Mouse (Mus musculus) intestine, postnatal 0 days (tissue): ENCODE measurements around the gene Bhlhb9. TPM values are rescaled to one million over a fixed set of nuclear protein-coding genes. Genes with fewer than 3 reads are reported as not detected.

Experiments used
- ATAC-seq: fragments of 200-750 bp; cut with Nextera tagmentation; 2 replicates; pipeline ENCODE4 v1.8.0; 2017; ENCODE audit warnings: mild to moderate bottlenecking, moderate TSS enrichment, moderate library complexity
- H3K27ac ChIP-seq: fragments of 300-500 bp; sonication (generic); 2 replicates; pipeline ENCODE4 v1.5.1; 2014; ENCODE audit warnings: mild to moderate bottlenecking, low read depth, low read length, moderate library complexity
- H3K27me3 ChIP-seq: fragments of 300-500 bp; sonication (generic); replicated peaks from 2 replicates; pipeline ENCODE4 v1.6.1; 2014; ENCODE audit warnings: low read length, mixed read lengths; ENCODE audit not compliant: control insufficient read depth, insufficient read depth
- H3K36me3 ChIP-seq: fragments of 300-500 bp; sonication (generic); 2 replicates; pipeline ENCODE4 v1.6.1; 2014; ENCODE audit warnings: mild to moderate bottlenecking, moderate library complexity; ENCODE audit not compliant: control insufficient read depth, insufficient read depth
- H3K4me1 ChIP-seq: fragments of 300-500 bp; sonication (generic); replicated peaks from 2 replicates; pipeline ENCODE4 v1.6.1; 2014; ENCODE audit warnings: antibody characterized with exemption, low read length, mixed read lengths; ENCODE audit not compliant: control insufficient read depth, insufficient read depth
- H3K4me2 ChIP-seq: fragments of 300-500 bp; sonication (generic); replicated peaks from 2 replicates; pipeline ENCODE4 v1.6.1; 2014; ENCODE audit warnings: low read depth, mild to moderate bottlenecking, moderate library complexity
- H3K4me3 ChIP-seq: fragments of 300-500 bp; sonication (generic); 2 replicates; pipeline ENCODE4 v1.5.1; 2014; ENCODE audit warnings: low read depth, low read length
- H3K9ac ChIP-seq: fragments of 300-500 bp; sonication (generic); 2 replicates; pipeline ENCODE4 v1.6.1; 2014; ENCODE audit warnings: mild to moderate bottlenecking, low read depth, low read length
- H3K9me3 ChIP-seq: fragments of 300-500 bp; sonication (generic); 2 replicates; pipeline ENCODE4 v1.6.1; 2016; ENCODE audit warnings: mixed run types; ENCODE audit not compliant: control insufficient read depth
- CTCF ChIP-seq: sonication (generic); IDR thresholded peaks from 2 replicates; pipeline ENCODE4 v1.5.1; 2016; ENCODE audit warnings: low read depth, mild to moderate bottlenecking, control low read depth, antibody characterized with exemption, moderate library complexity
- WGBS: fragments of 180-500 bp; shearing (Covaris S2); extraction: QIAGEN DNeasy Blood & Tissue Kit; methylation state at CpG from one replicate; pipeline ENCODE4 v1.1.7; 2014; 5-methylcytosine and 5-hydroxymethylcytosine counted together
- microRNA counts: library from miRNA; unstranded; fragments of <30 nt; microRNA quantifications from one replicate; lab custom pipeline; 2016
- microRNA-seq: library from miRNA; unstranded; fragments of <30 nt; microRNA quantifications from one replicate; pipeline ENCODE4, GENCODE M21; 2016
- polyA plus RNA-seq: library from polyadenylated mRNA; unstranded; fragments of >200 nt; fragmentation: Nextera tagmentation; extraction: Ambion mirVana; gene quantifications from 2 replicates; pipeline ENCODE4 v1.2.1, GENCODE M21; 2015

Gene Bhlhb9
- polyA plus RNA-seq, 1 experiment from 2014 or later = 10.0 TPM

- H3K4me2 ChIP-seq = no peak overlapping the region
- 82% methylated on average over 4 of the region's 4 CpGs for WGBS
- H3K4me1 ChIP-seq = no peaks in the 10 kb centered on the region
- H3K9me3 ChIP-seq = no peaks in the 10 kb centered on the region
- H3K9ac ChIP-seq = no peak overlapping the region
- no peak for TF ChIP-seq CTCF
- H3K4me3 ChIP-seq = no peak overlapping the region
- no peak overlapping the region for H3K27ac ChIP-seq
- H3K27me3 ChIP-seq = no peaks in the 10 kb centered on the region
- no peaks in the 10 kb centered on the region for H3K36me3 ChIP-seq
- no peak for ATAC-seq
Observed at GRCm38 (mm10) chrX:135916580-135916979, 119.2 kb downstream of the Bhlhb9 start.

DNA sequence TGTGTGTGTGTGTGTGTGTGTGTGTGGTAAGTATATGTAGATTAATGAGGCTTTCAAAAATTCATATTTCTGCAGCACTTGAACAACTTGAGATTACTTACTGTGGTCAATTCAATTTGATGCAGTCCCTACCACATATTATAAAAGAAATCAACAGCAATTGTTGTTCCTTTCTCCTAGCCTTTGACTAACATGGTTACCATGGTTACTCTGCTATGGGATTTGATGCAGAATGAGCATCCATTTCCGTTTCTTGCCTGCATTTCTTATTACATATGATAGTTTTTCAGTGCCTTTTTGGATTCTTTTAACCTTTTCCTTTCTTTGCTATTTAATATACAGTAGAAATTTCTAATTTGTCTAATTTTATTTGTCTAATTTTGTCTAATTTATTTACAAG, 119.7 kb downstream of the Bhlhb9 start:
- TF ChIP-seq CTCF = no peak
- Histone ChIP-seq H3K9me3 (no peaks in the 10 kb centered on the region), H3K4me3 (no peak overlapping the region), H3K27me3 (no peaks in the 10 kb centered on the region), H3K36me3 (no peaks in the 10 kb centered on the region), H3K4me2 (no peak overlapping the region), H3K9ac (no peak overlapping the region), H3K4me1 (no peaks in the 10 kb centered on the region), H3K27ac (no peak overlapping the region)
- ATAC-seq = no peak
- WGBS = 79% methylated on average over 1 of the region's 1 CpGs

DNA sequence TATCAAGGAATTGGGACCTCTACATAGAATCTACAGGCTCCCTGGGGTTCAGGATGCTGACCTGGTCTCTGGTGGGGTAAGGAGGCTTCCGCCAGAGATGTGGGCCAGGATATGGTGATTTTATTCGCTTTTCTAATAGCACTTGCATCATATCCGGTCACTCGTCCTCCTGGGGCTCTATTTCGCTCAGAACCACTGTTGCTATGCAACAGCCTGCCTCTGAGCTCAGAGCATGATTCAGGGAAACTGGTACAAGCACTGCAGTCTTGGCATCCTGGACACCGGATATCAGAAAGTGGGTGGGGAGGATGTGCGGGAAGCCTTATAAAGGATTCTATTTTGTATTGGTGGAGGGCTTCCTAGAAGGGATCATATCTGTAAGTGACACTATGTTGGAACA, 124.8 kb downstream of the Bhlhb9 start:
- no peak for TF ChIP-seq CTCF
- Histone ChIP-seq H3K27ac (no peak overlapping the region), H3K36me3 (no peaks in the 10 kb centered on the region), H3K27me3 (no peaks in the 10 kb centered on the region), H3K4me1 (no peaks in the 10 kb centered on the region), H3K9me3 (no peaks in the 10 kb centered on the region), H3K4me2 (no peak overlapping the region), H3K9ac (no peak overlapping the region), H3K4me3 (no peak overlapping the region)
- 79% methylated on average over 7 of the region's 7 CpGs for WGBS
- ATAC-seq = no peak

- Histone ChIP-seq H3K4me1 (no peaks in the 10 kb centered on the region), H3K9me3 (no peaks in the 10 kb centered on the region), H3K4me2 (no peak overlapping the region), H3K4me3 (no peak overlapping the region), H3K36me3 (no peaks in the 10 kb centered on the region), H3K9ac (no peak overlapping the region), H3K27me3 (no peaks in the 10 kb centered on the region), H3K27ac (no peak overlapping the region)
- no peak for TF ChIP-seq CTCF
- no peak for ATAC-seq
- WGBS = 63% methylated on average over 3 of the region's 3 CpGs
Observed at GRCm38 (mm10) chrX:135925911-135926310, 128.5 kb downstream of the Bhlhb9 start.

- Histone ChIP-seq H3K9ac (no peak overlapping the region), H3K9me3 (no peaks in the 10 kb centered on the region), H3K27ac (no peak overlapping the region), H3K27me3 (no peaks in the 10 kb centered on the region), H3K4me1 (no peaks in the 10 kb centered on the region), H3K4me3 (no peak overlapping the region), H3K4me2 (no peak overlapping the region), H3K36me3 (no peaks in the 10 kb centered on the region)
- ATAC-seq = no peak
- no peak for TF ChIP-seq CTCF
Observed at GRCm38 (mm10) chrX:135928588-135928987, 131.2 kb downstream of the Bhlhb9 start.

GRCm38 (mm10) chrX:135936452-135936851, 139.1 kb downstream of the Bhlhb9 start:
- Histone ChIP-seq H3K4me1 (no peaks in the 10 kb centered on the region), H3K27me3 (no peaks in the 10 kb centered on the region), H3K9ac (no peak overlapping the region), H3K27ac (no peak overlapping the region), H3K9me3 (no peaks in the 10 kb centered on the region), H3K4me2 (no peak overlapping the region), H3K36me3 (no peaks in the 10 kb centered on the region), H3K4me3 (no peak overlapping the region)
- WGBS = 59% methylated on average over 1 of the region's 1 CpGs
- no peak for ATAC-seq
- TF ChIP-seq CTCF = no peak

MicroRNAs encoded within 50 kb of the gene (microRNA counts, 519-probe panel; counts per million panel counts)
- not detected for microRNA mmu-miR-1970 (lab: Ali Mortazavi, UCI)

Small RNA genes within 50 kb of the gene (microRNA-seq; reads per million reads assigned to microRNA genes)
- not detected for gene Mir1970

Other genes with a start within 250 kb of the Bhlhb9 start
- gene Nxf7, start 198.8 kb upstream of the Bhlhb9 start, polyA plus RNA-seq = 0.80 and 0.90 TPM in 2 replicates
- gene Prame, start 169.9 kb upstream of the Bhlhb9 start, polyA plus RNA-seq = not detected in 2 replicates
- gene Tcp11x2, start 103.8 kb upstream of the Bhlhb9 start, polyA plus RNA-seq = not detected in 2 replicates
- not detected in 2 replicates for gene Tmsb15a, start 72.3 kb upstream of the Bhlhb9 start, polyA plus RNA-seq
- 4.3 and 4.8 TPM in 2 replicates for gene Armcx5, start 54.9 kb upstream of the Bhlhb9 start, polyA plus RNA-seq
- 11.0 and 12.5 TPM in 2 replicates for gene Gprasp1, start 54.9 kb upstream of the Bhlhb9 start, polyA plus RNA-seq
- gene Gprasp2, start 41.4 kb downstream of the Bhlhb9 start, polyA plus RNA-seq = 4.7 and 5.6 TPM in 2 replicates
- gene Arxes2, start 196.2 kb downstream of the Bhlhb9 start, polyA plus RNA-seq = 28.7 and 29.7 TPM in 2 replicates
- 8.2 and 8.4 TPM in 2 replicates for gene Arxes1, start 235.8 kb downstream of the Bhlhb9 start, polyA plus RNA-seq